Mouse (Mus musculus) heart, adult 18-20 months (tissue): ENCODE measurements around the gene Acat3. TPM values are rescaled to one million over a fixed set of nuclear protein-coding genes. Genes with fewer than 3 reads are reported as not detected.

ENCODE experiments used
- total RNA-seq, 2 experiments: library from RNA; stranded (reverse); gene quantifications; 2 replicates each; pipeline ENCODE4 v1.2.3; 2021

The Acat3 gene
- total RNA-seq, 2 experiments from 2014 or later = not detected

Other genes starting within 250 kb of the Acat3 start
- 100 to 1,000 TPM; 111 to 115 TPM for gene Igf2r, start 170.9 kb downstream of the Acat3 start, total RNA-seq
- gene Mas1, start 72.5 kb downstream of the Acat3 start, total RNA-seq = under 1 TPM; 0.46 to 0.60 TPM
- 1 to 10 TPM; 6.0 to 7.0 TPM for gene Mrgprh, start 64.6 kb downstream of the Acat3 start, total RNA-seq
- gene Pnldc1, start 30.4 kb downstream of the Acat3 start, total RNA-seq = under 1 TPM; 0.18 to 0.74 TPM
- 100 to 1,000 TPM; 191 to 206 TPM for gene Tcp1, start 24.9 kb downstream of the Acat3 start, total RNA-seq
- 100 to 1,000 TPM; 163 to 179 TPM for gene Mrpl18, start 24.3 kb downstream of the Acat3 start, total RNA-seq
- 10 to 100 TPM in 1 of 2 experiments, 1 to 10 TPM in 1; 6.1 to 13.0 TPM for gene Acat2, start 20.1 kb upstream of the Acat3 start, total RNA-seq
- 10 to 100 TPM; 30.2 to 34.1 TPM for gene Wtap, start 53.6 kb upstream of the Acat3 start, total RNA-seq
- gene Sod2, start 66.2 kb upstream of the Acat3 start, total RNA-seq = 1,000 to 10,000 TPM; 1,031 to 1,107 TPM
- under 1 TPM in 1 of 2 experiments, not detected in 1; 0.32 TPM for gene Gpr31b, start 111.7 kb upstream of the Acat3 start, total RNA-seq
- gene Tcp10b, start 120.5 kb upstream of the Acat3 start, total RNA-seq = not detected
- gene Unc93a, start 191.2 kb upstream of the Acat3 start, total RNA-seq = not detected